Mouse (Mus musculus) lung, postnatal 0 days (tissue): ENCODE measurements around the gene Qprt.

Source experiments
- CTCF ChIP-seq: IDR thresholded peaks from 2 replicates; pipeline ENCODE4 v1.5.1; 2016; ENCODE audit warnings: antibody characterized with exemption, mild to moderate bottlenecking
- EP300 ChIP-seq: IDR thresholded peaks from 2 replicates; pipeline ENCODE4 v1.6.1; 2016; ENCODE audit warnings: antibody characterized with exemption, mild to moderate bottlenecking, control low read depth

- TF ChIP-seq CTCF (no peak), EP300 (no peak)
Observed at GRCm38 (mm10) chr7:127139100-127139499, 17.1 kb upstream of the Qprt start.
